Mouse (Mus musculus) ES-Bruce4 (cell line): ENCODE measurements around the gene Ccdc162.

ENCODE experiments used
- CTCF ChIP-seq: IDR thresholded peaks from one replicate; pipeline ENCODE4 v1.8.1; 2011; ENCODE audit warnings: low read depth, low read length
- EP300 ChIP-seq: IDR thresholded peaks from 2 replicates; pipeline ENCODE4 v1.6.1; 2011; ENCODE audit warnings: low read depth, low read length; ENCODE audit not compliant: insufficient read depth

DNA sequence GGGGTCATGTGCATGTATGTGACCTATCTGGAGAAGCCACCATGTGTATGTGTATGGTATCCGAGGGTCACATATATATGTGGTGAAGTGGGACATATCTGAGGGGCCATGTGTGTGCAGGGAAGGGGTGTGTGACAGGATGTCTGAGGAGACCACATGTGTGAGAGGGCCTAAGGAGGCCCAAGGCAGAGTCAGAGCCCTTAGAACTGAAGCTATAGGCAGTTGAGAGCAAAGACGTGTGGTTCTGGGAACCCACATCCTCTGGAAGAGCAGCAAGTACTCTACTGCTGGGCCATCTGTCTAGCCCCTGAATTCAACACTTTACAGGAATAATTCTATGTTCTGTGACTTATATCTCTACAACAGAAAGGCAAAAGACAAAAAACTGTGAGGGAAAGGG lies 96.4 kb downstream of the Ccdc162 start:
- TF ChIP-seq EP300, result no peak
- TF ChIP-seq CTCF, result no peak
